10 mouse cellular contexts compared by ENCODE assay signal in genomic region chr19:10740641-10741440, GRCm38 (mm10). TPM values are rescaled to one million over a fixed set of nuclear protein-coding genes. Genes with fewer than 3 reads are reported as not detected.
DNase-seq lines count a peak whose midpoint lies in the region; ATAC-seq and TF ChIP-seq lines count a peak whose summit lies in the region.
"Had no signal": no experiment of that assay in that cellular context is flagged by ENCODE, and none has a peak within 500 bp of the region (broad histone marks: within the 10 kb centered on the region; RNA-seq: fewer than 3 reads in every experiment).

No protein-coding gene starts in this region.

- H3K9me3 ChIP-seq in liver, postnatal 0 days (ENCODE audit: low read length) = no peaks in the 10 kb centered on the region
- no peaks in the 10 kb centered on the region for H3K9me3 ChIP-seq in liver, embryonic 11.5 days (ENCODE audit: control insufficient read depth, low read length)
- no peaks in the 10 kb centered on the region for H3K9me3 ChIP-seq in forebrain, embryonic 12.5 days
- no peaks in the 10 kb centered on the region for H3K9me3 ChIP-seq in midbrain, embryonic 14.5 days (ENCODE audit: control insufficient read depth, low read length)

- TF ChIP-seq POLR2A in cerebellum, adult 2 months (IDR thresholded peaks at IDR 0.05; ENCODE audit: borderline replicate concordance, insufficient read depth, low read length) = no peak

- no peak overlapping the region for H3K27ac ChIP-seq in liver, postnatal 0 days (ENCODE audit: low read depth)
- H3K27ac ChIP-seq in liver, embryonic 11.5 days (ENCODE audit: low read depth, low read length) = no peak overlapping the region
- H3K27ac ChIP-seq in forebrain, embryonic 12.5 days = no peak overlapping the region
- no peak overlapping the region for H3K27ac ChIP-seq in midbrain, embryonic 14.5 days (replicated peaks; ENCODE audit: low read depth, low read length)
- H3K27ac ChIP-seq in cerebellum, adult 2 months (ENCODE audit: insufficient read depth, low read length) = no peak overlapping the region
- H3K27ac ChIP-seq: macrophage had no signal

- TF ChIP-seq CTCF in liver, postnatal 0 days (IDR thresholded peaks at IDR 0.05; ENCODE audit: low read depth) = no peak
- no peak for TF ChIP-seq CTCF in cerebellum, adult 2 months (IDR thresholded peaks at IDR 0.05; ENCODE audit: borderline replicate concordance, insufficient read depth, low read depth, low read length)

- DNase-seq in liver, postnatal 0 days = peak; percentile 39
- no peak for DNase-seq in liver, embryonic 11.5 days (ENCODE audit: low spot score)
- peak; percentile 33 for DNase-seq in c-Kit-positive CD71-negative TER-119-negative erythroid progenitor cells, embryonic 14.5 days (ENCODE audit: low read depth)
- DNase-seq in kidney, postnatal 25 days = peak; percentile 35 to 59
- peak; percentile 77 for DNase-seq in thymus, postnatal 10 days (ENCODE audit: low spot score in 2 of 2)
- no peak for DNase-seq in midbrain, embryonic 14.5 days
- DNase-seq in cerebellum, adult 2 months = no peak
- DNase-seq: gastrocnemius, postnatal 36 days had no signal

- no peaks in the 10 kb centered on the region for H3K36me3 ChIP-seq in liver, postnatal 0 days (replicated peaks; ENCODE audit: insufficient read depth, low read length)
- no peaks in the 10 kb centered on the region for H3K36me3 ChIP-seq in liver, embryonic 11.5 days (ENCODE audit: control insufficient read depth, insufficient read depth, low read length)
- no peaks in the 10 kb centered on the region for H3K36me3 ChIP-seq in forebrain, embryonic 12.5 days (replicated peaks)
- H3K36me3 ChIP-seq in midbrain, embryonic 14.5 days (ENCODE audit: control insufficient read depth, insufficient read depth, low read length) = no peaks in the 10 kb centered on the region

- peaks cover 7% of the 10 kb centered on the region; the same call in 1 of the 2 replicates for H3K4me1 ChIP-seq in liver, postnatal 0 days (ENCODE audit: insufficient read depth)
- H3K4me1 ChIP-seq in liver, embryonic 11.5 days (replicated peaks; ENCODE audit: control insufficient read depth, insufficient read depth, low read length) = no peaks in the 10 kb centered on the region
- no peaks in the 10 kb centered on the region for H3K4me1 ChIP-seq in forebrain, embryonic 12.5 days
- H3K4me1 ChIP-seq in midbrain, embryonic 14.5 days (ENCODE audit: control insufficient read depth, insufficient read depth, low read length) = no peaks in the 10 kb centered on the region
- peaks cover 2% of the 10 kb centered on the region; the same call in 1 of the 2 replicates for H3K4me1 ChIP-seq in cerebellum, adult 2 months (ENCODE audit: control insufficient read depth, insufficient read depth, low read length)

- no peak overlapping the region for H3K4me3 ChIP-seq in liver, postnatal 0 days (ENCODE audit: low read depth, low read length)
- no peak overlapping the region for H3K4me3 ChIP-seq in liver, embryonic 11.5 days (ENCODE audit: low read depth, low read length)
- no peak overlapping the region for H3K4me3 ChIP-seq in forebrain, embryonic 12.5 days (replicated peaks)
- H3K4me3 ChIP-seq in midbrain, embryonic 14.5 days (replicated peaks; ENCODE audit: low read depth, low read length) = no peak overlapping the region
- H3K4me3 ChIP-seq in cerebellum, adult 2 months (replicated peaks; ENCODE audit: insufficient read depth, low read depth, low read length) = no peak overlapping the region

- TF ChIP-seq EP300 in liver, postnatal 0 days (IDR thresholded peaks at IDR 0.05; ENCODE audit: low read depth) = no peak

- no peak overlapping the region for H3K4me2 ChIP-seq in liver, postnatal 0 days (ENCODE audit: low read depth, low read length)
- H3K4me2 ChIP-seq in liver, embryonic 11.5 days = no peak overlapping the region
- H3K4me2 ChIP-seq in forebrain, embryonic 12.5 days = no peak overlapping the region
- no peak overlapping the region for H3K4me2 ChIP-seq in midbrain, embryonic 14.5 days (ENCODE audit: low read length)

- ATAC-seq in liver, postnatal 0 days = no peak; the same call in 1 of the 2 replicates
- ATAC-seq in liver, embryonic 11.5 days (replicated peaks; ENCODE audit: low FRiP score) = no peak; the same call in 1 of the 2 replicates
- no peak for ATAC-seq in forebrain, embryonic 12.5 days (ENCODE audit: low FRiP score)
- ATAC-seq in midbrain, embryonic 14.5 days (ENCODE audit: low FRiP score, low TSS enrichment) = no peak

- 19% methylated on average over 11 of the region's 11 CpGs for WGBS in liver, postnatal 0 days (ENCODE audit: insufficient replicate concordance)
- 26% methylated on average over 11 of the region's 11 CpGs for WGBS in liver, embryonic 11.5 days
- 50% methylated on average over 11 of the region's 11 CpGs for WGBS in forebrain, embryonic 12.5 days
- 54% methylated on average over 11 of the region's 11 CpGs for WGBS in midbrain, embryonic 14.5 days
- WGBS in cerebellum, adult 2 months = 64% methylated on average over 11 of the region's 11 CpGs

- H3K9ac ChIP-seq in liver, postnatal 0 days (replicated peaks) = no peak overlapping the region; the same call in 1 of the 2 replicates
- no peak overlapping the region for H3K9ac ChIP-seq in liver, embryonic 11.5 days (ENCODE audit: low read depth, low read length)
- H3K9ac ChIP-seq in forebrain, embryonic 12.5 days = no peak overlapping the region
- no peak overlapping the region for H3K9ac ChIP-seq in midbrain, embryonic 14.5 days (replicated peaks; ENCODE audit: low read length)

- H3K27me3 ChIP-seq in liver, postnatal 0 days (ENCODE audit: insufficient read depth, low read length) = no peaks in the 10 kb centered on the region
- no peaks in the 10 kb centered on the region for H3K27me3 ChIP-seq in liver, embryonic 11.5 days (replicated peaks; ENCODE audit: control insufficient read depth, insufficient read depth, low read length)
- no peaks in the 10 kb centered on the region for H3K27me3 ChIP-seq in forebrain, embryonic 12.5 days
- no peaks in the 10 kb centered on the region for H3K27me3 ChIP-seq in midbrain, embryonic 14.5 days (ENCODE audit: control insufficient read depth, insufficient read depth, low read length)
- no peaks in the 10 kb centered on the region for H3K27me3 ChIP-seq in cerebellum, adult 2 months (ENCODE audit: control insufficient read depth, insufficient read depth, low read length)

RNA-seq across cellular contexts. Expression of gene Cd5, which starts 2.0 kb away (rescaled TPM):
- 0.16 and 0.17 TPM in 2 replicates for polyA plus RNA-seq in liver, postnatal 0 days (2015; fragmentation: Nextera tagmentation; extraction: Ambion mirVana)
- polyA plus RNA-seq in liver, embryonic 11.5 days (2014; fragmentation: Nextera tagmentation; extraction: Ambion mirVana) = 0.05 TPM in 1 of 2 replicates, not detected in the other
- polyA plus RNA-seq in forebrain, embryonic 12.5 days (2016; fragmentation: Nextera tagmentation; extraction: Ambion mirVana) = not detected in 2 replicates
- 0.16 and 0.25 TPM in 2 replicates for polyA plus RNA-seq in midbrain, embryonic 14.5 days (2014; fragmentation: Nextera tagmentation; extraction: Ambion mirVana)
- polyA plus RNA-seq in cerebellum, adult 2 months (2012; rRNA removed) = 0.43 and 0.54 TPM in 2 replicates

RNA-seq across cellular contexts. Expression of gene Vps37c, which starts 52.3 kb away (rescaled TPM):
- polyA plus RNA-seq in liver, postnatal 0 days (2015; fragmentation: Nextera tagmentation; extraction: Ambion mirVana) = 8.2 and 9.4 TPM in 2 replicates
- 23.2 TPM in 2 replicates for polyA plus RNA-seq in liver, embryonic 11.5 days (2014; fragmentation: Nextera tagmentation; extraction: Ambion mirVana)
- polyA plus RNA-seq in forebrain, embryonic 12.5 days (2016; fragmentation: Nextera tagmentation; extraction: Ambion mirVana) = 32.5 and 35.2 TPM in 2 replicates
- polyA plus RNA-seq in midbrain, embryonic 14.5 days (2014; fragmentation: Nextera tagmentation; extraction: Ambion mirVana) = 27.3 and 32.1 TPM in 2 replicates
- polyA plus RNA-seq in cerebellum, adult 2 months (2012; rRNA removed) = 30.6 and 31.4 TPM in 2 replicates

Comparison
In these comparisons a context has a peak if more than half of its experiments do, and no peak if none do; other contexts are left out.
1. DNase-seq: peak in liver, postnatal 0 days (single experiment), c-Kit-positive CD71-negative TER-119-negative erythroid progenitor cells, embryonic 14.5 days (single experiment), kidney, postnatal 25 days (2 of 2) and thymus, postnatal 10 days (2 of 2); none in liver, embryonic 11.5 days (single experiment), midbrain, embryonic 14.5 days (single experiment) and cerebellum, adult 2 months (0 of 2).